19 mouse cellular contexts compared by ENCODE assay signal in the genomic region with DNA sequence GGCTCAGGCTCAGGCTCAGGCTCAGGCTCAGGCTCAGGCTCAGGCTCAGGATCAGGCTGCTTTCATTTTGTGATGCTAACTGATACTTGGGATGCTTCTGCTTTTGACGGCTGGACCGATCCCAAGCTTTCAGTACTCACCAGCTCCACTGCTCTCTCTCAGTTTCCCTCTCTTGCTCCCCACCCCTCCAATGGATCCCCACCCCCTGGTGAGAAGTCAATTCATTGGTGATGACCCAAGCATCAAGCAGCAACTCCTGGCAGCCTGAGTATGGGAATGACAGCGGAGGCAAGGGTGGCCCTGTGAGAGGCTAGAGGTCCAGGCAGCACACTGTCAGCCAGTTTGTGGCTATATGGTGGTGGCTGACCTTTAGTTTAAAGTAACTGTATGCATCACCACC.
DNase-seq lines count a peak whose midpoint lies in the region; ATAC-seq lines count a peak whose summit lies in the region.
"Had no signal": no experiment of that assay in that cellular context is flagged by ENCODE, and none has a peak within 500 bp of the region (broad histone marks: within the 10 kb centered on the region; RNA-seq: fewer than 3 reads in every experiment).

No protein-coding gene starts in this region.

- no peak overlapping the region for H3K4me3 ChIP-seq in limb, embryonic 15.5 days
- H3K4me3 ChIP-seq in limb, embryonic 10.5 days = no peak overlapping the region
- H3K4me3 ChIP-seq in forebrain, embryonic 15.5 days = no peak overlapping the region
- H3K4me3 ChIP-seq: embryonic facial prominence, embryonic 13.5 days; forebrain, embryonic 13.5 days had no signal

- no peak overlapping the region for H3K9ac ChIP-seq in limb, embryonic 15.5 days
- no peak overlapping the region for H3K9ac ChIP-seq in forebrain, embryonic 15.5 days (replicated peaks)
- H3K9ac ChIP-seq: embryonic facial prominence, embryonic 13.5 days; forebrain, embryonic 13.5 days had no signal

- 94% methylated on average over 3 of the region's 3 CpGs for WGBS in limb, embryonic 15.5 days
- WGBS in limb, embryonic 10.5 days = 97% methylated on average over 3 of the region's 3 CpGs
- WGBS in forebrain, embryonic 15.5 days = 95% methylated on average over 3 of the region's 3 CpGs

- no peaks in the 10 kb centered on the region for H3K27me3 ChIP-seq in limb, embryonic 15.5 days
- H3K27me3 ChIP-seq in limb, embryonic 10.5 days (ENCODE audit: low read depth, poor library complexity, severe bottlenecking) = no peaks in the 10 kb centered on the region
- no peaks in the 10 kb centered on the region for H3K27me3 ChIP-seq in forebrain, embryonic 15.5 days
- H3K27me3 ChIP-seq: embryonic facial prominence, embryonic 13.5 days; forebrain, embryonic 13.5 days; Patski had no signal

- H3K4me1 ChIP-seq in limb, embryonic 15.5 days = peaks cover 51% of the 10 kb centered on the region
- peaks cover 37% of the 10 kb centered on the region for H3K4me1 ChIP-seq in limb, embryonic 10.5 days
- H3K4me1 ChIP-seq in forebrain, embryonic 15.5 days = no peaks in the 10 kb centered on the region
- H3K4me1 ChIP-seq: forebrain, embryonic 13.5 days had no signal

- ATAC-seq in limb, embryonic 15.5 days (ENCODE audit: insufficient number of reproducible peaks, low FRiP score, low TSS enrichment, low read depth) = no peak
- ATAC-seq in forebrain, embryonic 15.5 days (replicated peaks) = no peak
- ATAC-seq: activated CD4-positive, CD25-positive, alpha-beta regulatory T cell, adult 4 months; forebrain, embryonic 13.5 days; forebrain, embryonic 16.5 days; Patski had no signal

- no peaks in the 10 kb centered on the region for H3K9me3 ChIP-seq in limb, embryonic 15.5 days
- no peaks in the 10 kb centered on the region for H3K9me3 ChIP-seq in limb, embryonic 10.5 days (replicated peaks)
- H3K9me3 ChIP-seq in forebrain, embryonic 15.5 days = no peaks in the 10 kb centered on the region
- H3K9me3 ChIP-seq: forebrain, embryonic 13.5 days; G1E had no signal

- H3K27ac ChIP-seq in limb, embryonic 15.5 days = peak overlapping the region; percentile 84; the same call in 1 of the 2 replicates
- no peak overlapping the region for H3K27ac ChIP-seq in limb, embryonic 10.5 days
- no peak overlapping the region for H3K27ac ChIP-seq in forebrain, embryonic 15.5 days (replicated peaks)
- H3K27ac ChIP-seq: forebrain, embryonic 13.5 days had no signal

- H3K36me3 ChIP-seq in limb, embryonic 15.5 days = peaks cover 11% of the 10 kb centered on the region; the same call in 1 of the 2 replicates
- H3K36me3 ChIP-seq in limb, embryonic 10.5 days = peaks cover 42% of the 10 kb centered on the region
- peaks cover 5% of the 10 kb centered on the region; the same call in 1 of the 2 replicates for H3K36me3 ChIP-seq in forebrain, embryonic 15.5 days
- H3K36me3 ChIP-seq: G1E had no signal

- intact Hi-C loops in left cerebral cortex, postnatal 4 days (cut with DNase I) = no loop called here

- no peak overlapping the region for H3K4me2 ChIP-seq in limb, embryonic 15.5 days
- no peak overlapping the region for H3K4me2 ChIP-seq in forebrain, embryonic 15.5 days (replicated peaks)
- H3K4me2 ChIP-seq: embryonic facial prominence, embryonic 13.5 days; forebrain, embryonic 13.5 days had no signal

- DNase-seq in limb, embryonic 10.5 days (ENCODE audit: low spot score) = no peak
- DNase-seq in R1 (ENCODE audit: low read depth, low spot score) = peak; percentile 53
- DNase-seq in left cerebral cortex, postnatal 4 days = no peak
- DNase-seq: adrenal gland, adult 8-10 months; adrenal gland, postnatal 14 days; adrenal gland, postnatal 36 days; cerebellum, adult 11-12 months; cerebellum, adult 2 months; cerebellum, adult 9-10 months; cerebellum, postnatal 10 days; cerebellum, postnatal 25 days had no signal
